Mouse (Mus musculus): Measurements from ENCODE around the gene Gatd1.
"Not testable (repeated sequence)": the region's sequence is repeated elsewhere in the genome, so short reads cannot be mapped to it uniquely, and the experiment has no call there.

Gene Gatd1

DNA sequence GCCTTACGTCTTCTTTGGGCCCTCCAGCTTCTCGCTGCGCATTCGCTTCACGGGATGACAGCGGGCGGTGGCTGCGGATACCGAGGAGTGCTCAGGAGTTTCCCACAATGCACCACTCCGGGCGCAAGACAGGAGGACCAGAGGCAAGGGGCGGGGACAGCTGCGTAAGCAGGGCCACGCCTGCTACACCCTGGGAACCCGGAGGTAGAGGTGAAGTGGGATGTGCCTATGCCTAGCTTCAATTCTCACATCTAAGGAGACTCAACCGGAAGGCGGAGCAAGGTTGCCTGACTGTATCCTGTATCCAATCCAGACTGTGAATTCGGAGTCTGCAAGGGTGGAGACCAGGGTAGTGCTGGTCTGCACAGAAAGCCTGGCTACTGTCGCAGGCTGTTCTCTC lies 15.4 kb upstream of the Gatd1 start, which contains the start of gene Cend1:
Cend1 (minus strand) TSS at position 182 of the 400 bp plus-strand sequence.
- DNase-seq (ENCODE audit: low spot score): peak; percentile 41

DNA sequence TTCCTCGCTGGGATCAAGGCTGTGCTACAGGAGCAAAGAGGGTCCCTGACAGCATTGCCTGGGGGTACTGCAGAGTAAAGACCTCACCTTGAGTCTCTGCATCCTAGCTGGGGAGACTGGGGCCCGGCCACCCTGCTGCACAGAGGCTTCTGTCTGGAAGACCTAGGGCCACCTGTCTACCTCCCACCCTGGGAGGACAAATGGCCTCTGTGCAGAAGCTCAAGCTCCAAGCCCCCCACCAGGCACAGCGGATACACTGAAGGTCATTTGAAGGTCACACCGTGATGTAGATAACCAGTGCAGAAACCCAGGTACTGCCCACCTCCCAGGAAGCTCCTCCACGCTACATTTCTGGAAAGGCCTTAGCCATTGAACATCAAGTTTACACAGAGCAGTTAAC lies 14.8 kb upstream of the Gatd1 start:
- no peak for DNase-seq (ENCODE audit: low spot score)

DNA sequence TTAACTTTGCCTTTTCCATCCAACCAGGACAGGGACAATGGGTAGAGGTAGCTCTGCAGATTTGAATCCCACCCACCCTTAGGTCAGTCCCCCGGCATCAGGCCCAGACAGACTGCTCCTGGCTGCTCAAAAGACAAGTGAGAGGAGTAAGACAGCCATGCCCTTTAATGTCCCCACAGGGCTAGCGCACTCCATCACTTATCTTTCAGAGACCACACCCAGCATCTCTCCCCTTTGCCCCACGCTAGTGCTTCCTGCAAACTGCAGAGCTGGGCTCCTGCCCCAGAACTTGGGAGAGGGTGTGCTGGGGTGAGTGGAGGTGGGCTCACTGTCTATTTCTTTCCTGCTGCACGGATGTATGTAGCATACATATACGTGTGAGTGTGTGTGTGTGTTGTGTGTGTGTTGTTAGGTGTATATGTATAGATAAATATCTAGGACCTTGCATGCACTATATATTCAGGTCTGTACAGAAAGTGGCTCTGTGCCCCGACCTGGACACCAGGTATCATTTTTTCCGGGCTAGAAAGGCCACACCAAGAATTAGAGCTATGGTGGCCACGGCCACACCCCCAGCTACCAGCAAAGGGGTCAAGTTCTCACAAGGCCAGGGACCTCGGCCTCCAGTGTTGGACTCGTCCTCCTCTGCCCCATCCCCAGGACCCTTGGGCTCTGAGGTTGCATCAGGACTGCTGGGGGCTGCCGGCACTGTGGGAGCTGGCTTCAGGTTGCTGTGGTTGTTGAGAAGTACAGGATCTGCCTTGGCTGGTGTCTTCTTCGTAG lies 13.2 kb upstream of the Gatd1 start:
- no peak for DNase-seq (ENCODE audit: low spot score)

DNA sequence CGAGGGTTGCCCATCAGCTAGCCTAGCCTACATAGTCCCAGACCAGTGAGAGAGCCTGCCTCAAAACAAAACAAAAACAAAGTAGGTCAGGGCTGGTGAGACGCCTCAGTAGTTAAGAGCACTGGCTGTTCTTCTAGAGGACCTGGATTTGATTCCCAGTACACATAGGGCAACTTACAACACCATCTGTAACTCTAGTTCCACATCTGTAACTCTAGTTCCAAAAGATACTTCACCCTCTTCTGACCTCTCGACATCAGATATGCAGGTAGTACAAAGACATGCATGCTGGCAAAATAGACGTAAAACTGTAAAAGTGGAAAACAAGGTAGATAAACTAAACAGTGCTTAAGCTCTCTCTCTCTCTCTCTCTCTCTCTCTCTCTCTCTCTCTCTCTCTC lies 9.9 kb upstream of the Gatd1 start:
- no peak for DNase-seq (ENCODE audit: low spot score)

DNA sequence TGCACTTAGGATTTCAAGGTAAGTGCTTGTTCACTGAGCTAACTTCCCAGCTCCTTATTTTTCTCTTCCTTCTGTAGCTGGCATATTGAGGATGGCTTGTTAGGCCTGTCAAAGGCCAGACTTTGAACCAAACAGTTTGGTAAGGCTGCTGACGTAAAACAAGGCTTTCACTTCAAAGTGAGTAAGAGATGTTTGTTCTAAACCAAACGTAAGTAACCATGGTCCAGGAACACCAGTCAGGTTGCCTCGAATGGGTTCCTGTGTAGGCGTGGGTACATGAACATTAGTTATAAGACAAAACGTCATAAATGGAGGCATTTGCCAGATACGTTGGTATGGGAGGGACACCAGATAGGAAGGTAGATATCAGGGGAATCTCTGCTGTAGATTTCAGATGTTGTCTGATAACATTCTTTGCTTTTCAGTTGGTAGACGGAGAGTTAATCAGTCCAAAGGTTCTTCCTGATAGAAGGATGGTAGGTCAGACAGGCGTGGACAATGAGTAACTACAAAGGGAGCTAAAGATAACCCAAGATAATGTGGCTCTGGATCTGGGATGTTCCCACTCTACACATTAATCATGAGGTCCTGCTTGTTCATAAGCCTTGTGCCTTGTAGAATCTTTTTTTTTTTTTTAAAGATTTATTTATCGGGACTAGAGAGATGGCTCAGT lies 6.2 kb upstream of the Gatd1 start:
- no peak for DNase-seq (ENCODE audit: low spot score)

DNA sequence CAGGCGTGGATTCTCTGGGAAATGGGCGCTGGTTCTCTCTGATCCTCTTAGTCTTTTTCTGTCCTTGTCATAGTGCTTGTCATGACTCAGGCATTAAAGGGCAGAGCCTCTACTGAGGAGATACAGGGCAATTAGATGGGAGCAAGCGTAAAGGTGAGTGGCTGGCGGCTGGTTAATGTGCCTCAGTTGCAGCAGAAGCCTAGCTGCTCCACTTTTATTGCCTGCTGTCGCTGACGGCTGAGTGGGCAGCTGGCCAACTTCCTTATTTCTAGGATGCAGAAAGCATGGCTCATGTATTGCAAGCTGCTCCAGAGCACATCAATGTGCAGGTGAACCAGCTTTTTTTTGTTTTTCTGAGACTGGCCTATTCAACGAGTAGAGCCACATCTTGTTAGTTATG lies 5.0 kb upstream of the Gatd1 start:
- DNase-seq (ENCODE audit: low spot score): peak; percentile 75

DNA sequence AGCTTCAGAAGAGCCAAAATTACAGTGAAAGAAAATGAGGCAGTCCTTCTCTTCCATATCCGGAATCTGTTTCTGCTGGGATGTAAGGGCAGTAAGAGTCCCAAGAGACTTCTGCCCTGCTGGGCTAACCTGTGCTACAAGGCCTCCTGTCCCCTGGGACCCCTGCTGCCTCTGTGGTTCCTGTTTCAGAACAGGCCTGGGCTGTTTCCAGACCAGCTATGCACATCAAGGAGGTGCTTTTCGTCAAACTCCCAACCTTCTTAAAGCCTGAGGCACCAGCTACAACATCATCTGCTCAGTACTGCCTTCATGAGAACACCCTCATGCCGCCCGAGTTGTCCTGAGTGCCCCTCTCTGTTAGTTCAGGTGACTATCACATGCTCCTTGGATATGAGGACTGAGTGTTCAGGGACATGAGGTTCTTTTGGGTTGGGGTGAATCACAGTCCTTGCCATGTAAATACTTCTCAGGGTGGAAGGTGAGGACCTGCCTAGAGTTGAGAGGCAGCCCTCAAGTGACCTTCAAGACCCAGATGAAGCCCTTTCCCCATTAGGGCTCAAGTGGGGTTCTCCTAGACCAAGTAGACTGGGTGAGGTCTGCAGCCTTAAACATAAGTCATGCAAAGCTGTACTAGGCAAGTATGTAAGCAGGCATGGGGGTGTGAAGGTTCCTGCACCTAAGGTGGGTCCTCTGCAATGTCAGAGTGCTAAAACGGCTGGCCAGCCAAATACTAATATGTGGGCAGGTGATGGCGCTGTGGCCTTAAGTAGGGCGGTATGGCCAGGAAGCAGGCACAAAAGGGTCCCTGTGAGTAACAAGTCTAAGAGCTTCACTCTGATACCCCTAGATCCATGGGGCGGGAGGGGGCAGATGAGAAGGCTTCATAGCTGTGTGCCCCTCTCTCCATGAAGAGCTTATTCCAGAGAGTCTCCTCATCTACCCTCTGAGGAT lies 4.1 kb upstream of the Gatd1 start:
- DNase-seq (ENCODE audit: low spot score): no peak

DNA sequence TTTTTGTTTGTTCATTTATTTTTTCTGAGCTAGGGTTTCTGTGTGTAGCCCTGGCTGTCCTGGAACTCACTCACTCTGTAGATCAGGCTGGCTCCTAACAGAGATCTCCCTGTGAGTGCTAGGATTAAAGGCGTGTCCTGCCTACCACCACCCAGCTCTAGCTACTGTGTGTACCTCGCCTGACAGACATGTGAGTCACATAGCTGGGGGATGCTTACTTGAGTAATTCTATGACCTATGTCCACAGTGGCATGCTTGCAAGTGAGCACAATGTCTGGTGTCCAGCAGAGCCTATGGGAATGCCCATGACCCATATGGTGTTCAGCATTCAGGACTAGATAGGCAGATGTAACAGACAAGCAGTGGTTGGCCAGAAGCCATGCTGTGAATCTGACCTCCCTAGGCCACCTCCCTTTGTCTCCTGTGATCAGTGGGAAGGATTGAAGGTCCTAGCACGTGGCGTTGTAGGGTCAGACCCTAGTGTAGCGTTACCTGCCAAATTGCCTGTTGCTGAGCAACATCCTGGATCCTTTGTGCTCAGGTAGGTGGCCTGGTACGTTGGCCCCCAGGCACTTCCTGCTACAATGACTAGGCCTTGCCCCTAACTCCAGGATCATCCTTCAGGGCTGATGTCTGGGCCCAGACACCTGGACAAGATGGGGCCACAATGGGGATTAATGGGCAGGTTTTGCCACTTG lies 2.4 kb upstream of the Gatd1 start:
- DNase-seq (ENCODE audit: low spot score): no peak

DNA sequence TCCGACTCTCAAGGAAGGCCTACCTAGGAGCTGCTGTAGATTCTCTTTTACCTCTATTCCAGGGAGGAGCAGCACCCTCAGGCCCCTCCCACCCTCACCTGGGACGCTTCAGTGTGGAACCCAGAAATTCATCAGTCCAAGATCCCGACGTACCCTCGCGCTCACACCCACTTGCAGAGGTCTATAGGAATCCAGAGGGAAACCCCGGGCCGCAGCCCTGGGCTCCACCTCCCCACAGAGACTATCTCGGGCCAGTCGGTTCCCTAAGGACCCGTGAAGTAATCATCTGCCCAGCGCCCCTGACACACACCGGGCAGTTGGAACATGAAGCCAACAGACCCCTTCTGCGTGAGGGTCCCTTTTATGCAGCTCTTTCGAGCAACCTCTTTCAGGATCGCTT lies 605 bp downstream of the Gatd1 start:
- peak; percentile 29 for DNase-seq (ENCODE audit: low spot score)

DNA sequence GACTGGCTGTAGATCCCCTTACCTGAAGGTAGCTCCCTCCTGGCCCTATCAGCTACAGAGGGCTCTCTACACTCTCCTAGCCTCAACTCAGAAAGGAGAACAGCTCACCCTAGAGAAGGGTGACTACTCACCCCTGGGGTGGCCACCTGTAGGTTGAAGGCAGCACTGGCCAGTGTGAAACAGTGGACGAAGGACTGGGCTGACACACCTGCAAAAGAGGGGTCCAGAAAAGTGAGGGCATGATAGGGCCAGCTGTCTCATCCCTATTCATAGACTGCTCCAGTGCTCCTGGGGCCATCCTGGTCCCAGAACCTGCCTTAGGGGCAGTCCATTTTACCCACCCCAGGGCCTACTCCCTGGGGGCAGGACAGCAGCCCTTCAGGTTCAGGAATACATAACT lies 2.3 kb downstream of the Gatd1 start:
- no peak for DNase-seq (ENCODE audit: low spot score)

DNA sequence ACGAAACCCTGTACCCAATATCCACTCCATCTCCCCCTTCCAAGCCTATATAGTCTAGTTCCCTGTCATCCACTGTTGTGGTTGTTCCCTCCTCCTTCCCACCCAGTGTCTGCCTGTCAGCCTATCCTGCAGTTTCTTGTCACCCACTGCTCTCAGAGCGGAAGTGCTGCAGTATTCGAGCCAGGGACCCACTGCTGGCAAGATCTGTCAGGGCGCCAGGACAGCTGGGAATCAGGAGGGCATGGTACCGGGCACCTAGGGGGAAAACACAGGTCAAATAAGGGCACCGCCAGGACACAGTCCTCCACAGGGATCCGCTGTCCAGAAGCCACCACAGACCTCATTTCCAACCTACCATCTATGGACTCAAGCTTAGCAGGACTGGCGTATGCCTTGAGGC lies 3.3 kb downstream of the Gatd1 start:
- DNase-seq (ENCODE audit: low spot score): no peak

DNA sequence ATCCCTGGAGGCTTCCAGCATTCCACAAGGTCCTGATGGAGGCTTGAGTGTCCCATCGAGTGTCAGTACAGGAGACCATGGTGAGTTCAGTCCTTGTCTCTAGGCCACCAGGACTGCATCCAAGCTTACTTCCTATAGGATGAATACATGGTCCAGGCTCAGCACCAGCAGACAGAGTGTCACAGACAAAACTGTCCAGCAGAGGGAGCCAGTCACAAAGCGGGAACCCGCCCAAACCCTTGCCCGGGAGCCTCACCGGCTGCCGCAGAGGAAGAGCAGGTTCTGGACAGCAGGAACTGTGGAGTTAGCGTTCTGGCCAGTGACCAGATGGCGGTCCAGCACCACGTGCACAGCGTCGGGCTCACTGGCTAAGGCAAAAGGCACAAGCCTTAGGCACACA lies 5.1 kb downstream of the Gatd1 start:
- peak; percentile 92 for DNase-seq (ENCODE audit: low spot score)

DNA sequence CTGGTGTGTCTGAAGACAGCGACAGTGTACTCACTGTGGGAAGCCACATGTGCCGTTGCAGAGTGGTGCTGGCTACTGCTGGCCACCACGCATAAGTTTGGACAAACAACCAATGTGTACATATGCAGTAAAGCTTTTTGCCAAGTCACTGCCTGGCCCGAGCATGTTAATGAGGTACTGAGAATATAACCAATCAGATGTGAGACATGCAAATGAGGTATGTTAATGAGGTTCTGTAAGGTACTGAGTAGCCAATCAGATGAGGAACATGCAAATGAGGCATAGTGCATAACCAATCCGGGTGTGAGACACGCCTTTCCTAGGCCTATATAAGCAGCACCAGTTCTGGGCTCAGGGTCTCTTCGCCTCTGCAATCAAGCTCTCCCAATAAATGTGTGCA lies 6.3 kb downstream of the Gatd1 start:
- not testable (repeated sequence) for DNase-seq (ENCODE audit: low spot score)

DNA sequence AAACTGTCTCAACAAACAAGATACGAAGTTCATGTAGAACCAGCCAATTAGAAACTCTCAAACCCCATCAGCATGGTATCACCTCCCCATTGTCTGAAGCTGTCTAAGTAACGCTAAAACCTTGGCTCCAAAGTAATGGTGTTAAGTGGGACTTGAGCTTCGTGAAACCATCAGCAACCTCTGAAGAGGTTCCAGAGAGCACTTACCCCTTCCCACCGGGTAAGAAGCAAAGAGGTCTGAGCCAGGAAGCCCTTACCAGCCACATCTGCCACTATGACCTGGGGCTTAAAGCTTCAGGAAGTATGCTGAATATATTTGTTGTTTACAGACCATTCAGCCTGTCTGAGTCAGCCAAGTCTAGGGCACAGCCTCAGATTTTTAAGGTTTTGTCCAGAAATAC lies 8.5 kb downstream of the Gatd1 start:
- no peak for DNase-seq (ENCODE audit: low spot score)

DNA sequence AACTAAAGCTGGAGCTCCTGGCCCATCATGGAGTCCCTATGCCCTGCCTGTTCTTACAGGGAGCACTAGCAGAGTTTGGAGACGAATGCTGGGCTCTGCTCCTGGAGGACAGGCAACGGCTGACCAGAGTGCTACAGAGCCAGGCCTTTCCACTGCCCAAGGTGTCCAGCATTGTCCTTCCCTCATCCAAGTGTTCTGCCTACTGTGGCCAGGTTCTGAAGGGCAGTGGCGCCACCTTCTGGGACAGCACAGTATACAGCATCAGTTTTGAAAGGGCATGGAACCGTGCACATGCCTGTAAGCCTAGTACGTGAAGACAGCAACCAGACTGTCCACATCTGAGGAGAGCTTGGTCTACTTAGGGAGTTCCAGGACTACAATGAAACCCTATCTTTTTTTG lies 10.6 kb downstream of the Gatd1 start:
- peak; percentile 59 for DNase-seq (ENCODE audit: low spot score)

DNA sequence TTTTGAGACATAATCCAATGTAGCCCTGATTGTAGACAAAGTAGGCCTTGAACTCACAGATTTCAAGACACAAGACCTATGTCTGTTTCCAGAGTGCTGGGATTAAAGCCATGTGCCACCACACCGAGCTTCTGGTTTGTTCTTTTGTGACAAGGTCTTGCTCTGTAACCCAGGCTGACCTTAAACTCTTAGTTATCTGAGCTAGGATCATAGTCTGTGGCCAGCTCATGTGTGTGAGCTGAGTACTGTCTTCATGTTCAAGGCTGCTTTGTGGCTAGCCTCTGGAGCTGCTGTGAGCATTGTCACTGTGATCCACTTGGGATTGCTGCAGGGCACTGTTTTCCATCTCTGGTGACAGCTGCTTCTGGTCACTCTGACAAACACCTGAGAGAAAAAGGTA lies 18.6 kb downstream of the Gatd1 start:
- no peak for DNase-seq (ENCODE audit: low spot score)

DNA sequence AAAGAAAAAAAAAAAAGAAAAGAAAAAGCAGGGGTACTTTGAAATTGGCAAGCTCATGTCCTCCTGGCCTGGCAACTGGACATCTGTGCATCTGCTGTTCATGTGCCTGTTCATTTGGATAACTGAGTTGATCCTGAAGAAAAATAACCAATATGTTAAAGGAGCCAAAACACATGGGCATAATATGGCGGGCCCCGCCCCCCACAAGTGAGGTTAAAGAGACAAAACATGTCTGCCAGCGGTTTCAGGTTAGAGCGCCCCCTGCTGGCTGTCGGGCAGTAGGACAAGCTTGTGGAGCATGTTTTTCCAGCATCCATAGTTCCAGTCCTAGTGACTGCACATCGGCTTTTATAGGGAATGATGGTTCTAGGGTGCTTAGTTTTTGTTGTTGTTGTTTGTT lies 19.2 kb downstream of the Gatd1 start:
- DNase-seq (ENCODE audit: low spot score): peak; percentile 65

DNA sequence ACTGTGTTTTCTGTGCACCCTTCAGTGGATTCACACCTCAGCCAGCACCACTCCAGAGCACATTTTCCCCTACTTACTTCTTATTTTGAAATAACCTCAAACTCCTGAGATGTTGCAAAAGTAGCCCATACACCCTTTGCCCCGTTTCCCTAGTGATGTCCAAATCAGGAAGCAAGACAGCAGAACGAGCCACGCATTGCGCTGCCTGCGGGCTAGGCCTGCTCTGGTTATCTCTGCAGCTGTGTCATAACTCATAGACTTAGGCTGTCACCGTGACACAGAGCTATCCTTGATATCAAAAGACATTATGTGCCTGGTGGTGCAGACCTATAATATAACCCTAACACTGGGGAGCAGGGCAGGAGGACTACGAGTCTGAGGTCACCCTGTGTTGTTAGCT lies 19.8 kb downstream of the Gatd1 start:
- no peak for DNase-seq (ENCODE audit: low spot score)

DNA sequence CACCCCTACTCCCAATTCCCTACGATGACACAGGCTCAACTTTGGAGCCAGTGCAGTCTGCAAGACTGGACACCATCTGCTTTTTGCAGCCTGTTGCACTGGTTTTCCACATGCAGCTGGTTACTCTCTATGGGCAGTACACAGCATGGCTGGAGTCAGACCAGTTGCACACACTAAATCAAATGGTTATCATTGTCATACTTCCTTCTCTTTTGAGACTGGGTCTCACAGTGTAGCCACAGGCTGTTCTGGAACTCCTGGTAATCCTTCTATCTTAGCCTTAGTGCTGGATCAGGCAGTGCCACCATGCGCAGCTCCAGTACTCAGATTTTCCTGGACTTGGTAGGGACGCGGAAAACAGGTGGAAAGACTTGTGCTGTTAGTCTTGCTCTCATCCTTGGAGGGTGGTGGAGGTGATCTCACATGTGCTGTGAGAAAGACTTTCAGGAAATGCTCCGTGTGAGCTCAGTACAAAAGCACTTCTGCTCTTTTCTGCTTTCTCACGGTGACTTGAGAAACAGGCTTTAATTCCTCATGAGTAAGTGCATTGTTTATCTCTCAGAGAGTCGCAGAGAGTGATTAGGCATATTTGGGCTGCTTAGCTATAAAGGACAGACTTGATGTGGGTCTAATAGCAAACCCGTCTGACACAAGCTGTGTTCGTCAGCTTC lies 21.2 kb downstream of the Gatd1 start:
- no peak for DNase-seq (ENCODE audit: low spot score)

DNA sequence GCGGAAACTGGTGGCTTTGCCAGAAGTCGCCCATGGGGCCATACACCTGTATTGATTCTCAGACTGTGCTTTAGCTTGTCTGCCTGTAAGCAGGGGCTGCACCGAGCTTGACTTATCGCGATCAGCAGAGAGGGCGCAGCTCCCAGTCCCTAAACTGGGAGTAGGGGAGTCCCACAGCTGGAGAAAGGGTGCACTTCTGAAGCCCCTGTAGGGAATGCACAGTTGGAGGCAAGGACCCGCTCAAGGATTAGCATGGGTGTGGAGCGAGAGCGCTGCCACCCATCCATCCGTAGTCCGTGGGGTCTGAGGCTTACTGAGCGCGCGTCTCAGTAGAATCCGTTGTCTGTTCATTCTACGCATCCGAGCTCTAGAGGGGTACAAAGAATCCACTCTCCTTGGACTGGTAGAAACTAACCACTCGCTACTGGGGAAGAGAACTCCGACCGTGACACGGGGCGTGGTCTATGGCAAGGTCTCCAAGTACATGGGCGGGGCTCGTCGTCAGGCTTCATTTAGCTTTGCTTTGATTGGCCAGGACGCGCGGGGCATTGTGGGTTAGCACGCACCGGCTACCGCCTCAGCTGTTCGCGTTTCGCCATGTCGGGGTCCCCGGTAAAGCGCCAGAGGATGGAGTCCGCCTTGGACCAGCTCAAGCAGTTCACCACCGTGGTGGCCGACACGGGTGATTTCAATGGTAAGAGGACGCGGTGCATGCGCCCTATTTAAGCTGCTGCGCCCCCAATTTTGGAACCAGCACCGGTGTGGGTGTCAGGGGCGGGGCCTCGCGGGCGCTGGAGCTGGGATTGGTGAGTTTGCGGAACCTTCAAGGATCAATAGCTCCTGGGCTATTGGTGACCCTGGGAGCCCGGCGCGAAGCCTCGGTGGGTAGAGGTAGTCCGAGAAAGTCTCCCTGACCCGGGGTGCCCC lies 22.0 kb downstream of the Gatd1 start, which contains the start of gene Taldo1:
Taldo1 (plus strand) TSS at position 575 of the 927 bp plus-strand sequence.
- DNase-seq (ENCODE audit: low spot score): peak; percentile 97

Data from urinary bladder, postnatal 14 days (tissue).